Mouse (Mus musculus): ENCODE results near the gene Tmem150c.

The Tmem150c gene

GRCm38 (mm10) chr5:100159638-100159973, at the start of gene Tmem150c:
Gene Tmem150c (minus strand): TSS chr5:100159808.
- no peak for DNase-seq (ENCODE audit: low spot score in 2 of 2)

GRCm38 (mm10) chr5:100209093-100209492, 49.5 kb upstream of the Tmem150c start:
- DNase-seq (ENCODE audit: low spot score in 2 of 2): no peak

GRCm38 (mm10) chr5:100206675-100207074, 47.1 kb upstream of the Tmem150c start:
- no peak for DNase-seq (ENCODE audit: low spot score in 2 of 2)

GRCm38 (mm10) chr5:100205519-100206189, 46.0 kb upstream of the Tmem150c start:
- DNase-seq (ENCODE audit: low spot score in 2 of 2): no peak

DNA sequence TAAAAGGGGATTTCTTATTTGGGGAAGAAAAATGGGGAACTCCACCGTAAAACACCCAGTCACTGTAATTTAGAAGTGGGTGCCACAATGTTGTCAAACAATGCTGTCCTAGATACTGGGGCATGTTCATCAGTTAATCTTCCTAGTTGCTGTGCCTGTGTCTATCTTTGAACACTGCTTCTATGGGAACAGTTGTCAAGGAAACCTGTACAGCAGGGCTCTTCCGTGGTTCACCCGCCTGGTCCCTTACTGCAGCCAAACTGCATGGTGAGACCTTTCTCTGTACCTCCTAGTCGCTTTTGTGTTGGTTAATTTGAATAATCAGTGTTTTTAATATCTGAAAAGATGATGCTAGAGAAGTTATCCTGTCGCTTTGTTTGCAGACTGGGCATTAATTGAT, 41.2 kb upstream of the Tmem150c start:
- no peak for DNase-seq (ENCODE audit: low spot score in 2 of 2)

GRCm38 (mm10) chr5:100200296-100200695, 40.7 kb upstream of the Tmem150c start:
- no peak for DNase-seq (ENCODE audit: low spot score in 2 of 2)

GRCm38 (mm10) chr5:100199092-100199853, 39.7 kb upstream of the Tmem150c start:
- no peak for DNase-seq (ENCODE audit: low spot score in 2 of 2)

DNA sequence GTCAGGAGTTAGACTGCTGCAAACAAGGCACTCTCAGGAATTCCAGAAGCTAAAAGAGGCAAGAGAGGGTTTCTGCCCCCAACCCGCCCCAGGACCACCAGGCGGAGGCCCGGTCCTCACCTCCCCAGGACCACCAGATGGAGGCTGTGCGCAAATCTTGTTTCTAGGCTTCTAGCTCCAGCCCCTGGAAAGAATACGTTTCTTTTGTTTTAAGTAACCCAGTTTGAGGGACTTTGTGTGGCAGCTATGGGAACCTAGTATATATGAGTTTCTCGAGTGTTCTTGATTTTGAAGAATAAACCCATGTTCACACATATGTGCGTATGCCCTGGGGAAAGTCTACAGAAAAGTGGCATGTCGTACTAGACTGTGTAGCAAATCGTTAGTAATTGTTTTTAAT, 37.9 kb upstream of the Tmem150c start:
- DNase-seq (ENCODE audit: low spot score in 2 of 2): no peak

- no peak for DNase-seq (ENCODE audit: low spot score in 2 of 2)
Observed at GRCm38 (mm10) chr5:100196854-100197431, 37.3 kb upstream of the Tmem150c start.

GRCm38 (mm10) chr5:100196397-100196796, 36.8 kb upstream of the Tmem150c start:
- DNase-seq (ENCODE audit: low spot score in 2 of 2): no peak

- DNase-seq (ENCODE audit: low spot score in 2 of 2): no peak
Observed at GRCm38 (mm10) chr5:100191438-100192190, 32.0 kb upstream of the Tmem150c start.

GRCm38 (mm10) chr5:100187035-100187901, 27.7 kb upstream of the Tmem150c start:
- no peak for DNase-seq (ENCODE audit: low spot score in 2 of 2)

- no peak for DNase-seq (ENCODE audit: low spot score in 2 of 2)
Observed at GRCm38 (mm10) chr5:100186618-100187017, 27.0 kb upstream of the Tmem150c start.

DNA sequence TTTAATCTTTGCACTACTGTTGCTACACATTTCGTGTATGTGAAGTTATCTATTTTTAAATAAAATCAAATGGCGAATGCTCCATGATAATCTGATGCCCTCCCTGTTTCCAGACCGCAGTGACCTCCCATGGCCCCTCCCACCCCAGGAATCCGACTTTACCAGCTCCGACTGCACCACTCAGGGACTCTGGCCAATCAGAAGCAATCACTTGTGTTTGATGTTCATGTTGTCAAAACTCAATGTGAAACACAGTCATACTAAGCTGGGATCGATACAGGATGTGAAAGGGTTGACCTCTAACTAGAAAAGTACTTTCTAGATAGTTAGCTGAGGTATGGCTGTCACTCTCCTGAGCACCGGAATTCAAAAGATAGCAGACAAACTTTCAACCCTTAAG, 26.3 kb upstream of the Tmem150c start:
- no peak for DNase-seq (ENCODE audit: low spot score in 2 of 2)

DNA sequence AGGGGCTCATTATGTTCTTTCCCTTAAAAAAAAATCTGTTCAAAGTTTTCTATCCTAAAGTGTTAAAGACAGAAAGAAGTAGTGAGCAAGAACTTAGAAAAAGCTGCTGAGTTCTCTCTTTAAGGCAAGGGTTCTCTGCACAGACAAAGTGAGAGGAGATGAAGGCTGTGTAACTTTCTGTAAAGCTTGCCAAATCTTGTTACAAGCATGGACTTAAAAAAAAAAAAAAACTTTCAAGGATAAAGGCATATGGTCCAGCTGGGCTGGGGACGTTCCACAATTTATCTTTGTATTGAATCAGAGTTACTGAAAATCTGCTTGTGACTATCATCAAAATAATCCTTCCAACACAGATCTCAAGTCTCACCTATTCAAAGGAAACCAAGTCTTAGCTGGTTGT, 21.4 kb upstream of the Tmem150c start:
- DNase-seq (ENCODE audit: low spot score in 2 of 2): no peak

DNA sequence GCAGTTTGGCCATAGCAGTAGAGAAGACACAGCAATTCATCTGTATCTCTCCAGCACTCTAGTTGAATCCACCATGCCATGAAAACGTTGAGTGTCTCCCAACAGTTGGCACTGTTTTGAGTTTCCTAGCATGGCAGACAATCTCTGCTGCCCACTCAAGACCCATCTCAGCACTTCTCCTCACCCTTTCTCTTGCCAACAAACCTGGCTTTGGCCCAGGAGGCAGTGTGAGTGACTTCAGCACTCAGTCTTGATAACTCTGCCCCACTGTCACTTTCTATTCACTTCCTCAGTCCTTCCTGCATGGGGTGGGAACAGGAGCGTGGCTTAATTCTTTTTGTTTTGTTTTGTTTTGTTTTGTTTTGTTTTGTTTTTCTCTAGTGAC, 19.2 kb upstream of the Tmem150c start:
- DNase-seq (ENCODE audit: low spot score in 2 of 2): no peak

- DNase-seq (ENCODE audit: low spot score in 2 of 2): no peak
Observed at GRCm38 (mm10) chr5:100178122-100178780, 18.6 kb upstream of the Tmem150c start.

- DNase-seq (ENCODE audit: low spot score in 2 of 2): no peak
Observed at GRCm38 (mm10) chr5:100177547-100177946, 17.9 kb upstream of the Tmem150c start.

- no peak for DNase-seq (ENCODE audit: low spot score in 2 of 2)
Observed at GRCm38 (mm10) chr5:100176096-100176495, 16.5 kb upstream of the Tmem150c start.

- DNase-seq (ENCODE audit: low spot score in 2 of 2): no peak
Observed at GRCm38 (mm10) chr5:100175582-100175981, 16.0 kb upstream of the Tmem150c start.

DNA sequence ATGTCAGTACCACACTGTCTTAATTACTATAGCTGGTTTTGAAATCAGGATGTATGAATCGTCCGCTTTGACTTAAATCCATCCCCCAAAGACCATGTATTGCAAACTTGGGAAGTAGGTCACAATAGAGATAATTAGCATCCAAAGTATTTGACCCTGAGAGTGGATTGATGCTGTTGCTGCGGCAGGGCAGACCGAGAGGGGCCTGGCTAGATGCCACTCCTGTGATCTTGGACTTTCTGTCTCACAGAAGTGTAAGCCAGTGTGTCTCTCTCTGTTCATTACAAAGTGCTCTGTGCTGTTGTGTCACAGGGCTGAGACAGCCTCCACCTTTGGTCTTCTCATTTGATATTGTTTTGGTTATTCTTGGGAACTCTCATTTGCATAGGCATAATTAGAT, 12.5 kb upstream of the Tmem150c start:
- no peak for DNase-seq (ENCODE audit: low spot score in 2 of 2)
